Mouse (Mus musculus) brain, embryonic 14.5 days (tissue): ENCODE results near the gene Sstr2.

ENCODE experiments used
- CTCF ChIP-seq: fragments of 200-500 bp; IDR thresholded peaks from 2 replicates; pipeline ENCODE4 v1.5.1; 2012; ENCODE audit warnings: inconsistent platforms, mild to moderate bottlenecking, moderate library complexity, borderline replicate concordance; ENCODE audit not compliant: insufficient read depth, insufficient read length; ENCODE audit errors: extremely low read depth
- POLR2A ChIP-seq: fragments of 200-500 bp; IDR thresholded peaks from 2 replicates; pipeline ENCODE4 v1.6.1; 2012; ENCODE audit warnings: mild to moderate bottlenecking, inconsistent platforms, borderline replicate concordance; ENCODE audit not compliant: poor library complexity, insufficient read depth, insufficient read length, severe bottlenecking; ENCODE audit errors: extremely low read depth

DNA sequence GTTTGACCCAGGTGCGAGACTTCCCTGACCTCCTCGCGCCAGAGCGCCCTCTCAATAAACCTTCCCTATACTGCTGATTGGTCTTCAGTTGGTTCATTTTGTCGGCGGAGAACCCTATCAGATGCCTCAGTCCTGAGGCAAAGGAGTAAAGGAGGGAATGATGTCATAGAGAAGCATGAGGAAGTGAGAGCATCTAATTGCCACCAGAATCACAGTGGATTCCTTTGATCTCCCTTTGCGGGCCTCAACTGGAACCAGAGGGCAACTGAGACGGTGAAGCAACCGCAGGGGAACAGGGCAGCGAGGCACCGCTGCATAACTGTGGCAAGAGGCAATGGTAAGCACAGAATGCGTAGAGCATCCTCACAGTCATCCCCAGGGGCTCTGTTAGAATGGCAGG lies 19.5 kb downstream of the Sstr2 start:
- no peak for TF ChIP-seq CTCF
- TF ChIP-seq POLR2A = no peak
